Mouse (Mus musculus): ENCODE data around the gene Myadml2.

The Myadml2 gene

GRCm38 (mm10) chr11:120608241-120609034 lies 39.5 kb downstream of the Myadml2 start, which contains the start of gene Npb:
Npb (plus strand) TSS chr11:120608477.
- no peak for DNase-seq

- DNase-seq, result no peak
Observed at GRCm38 (mm10) chr11:120606764-120607163, 41.2 kb downstream of the Myadml2 start.

GRCm38 (mm10) chr11:120605667-120606066 lies 42.3 kb downstream of the Myadml2 start:
- DNase-seq, result no peak

GRCm38 (mm10) chr11:120603545-120603944 lies 44.4 kb downstream of the Myadml2 start:
- DNase-seq, result no peak

GRCm38 (mm10) chr11:120600716-120601115 lies 47.2 kb downstream of the Myadml2 start:
- DNase-seq, result no peak

DNA sequence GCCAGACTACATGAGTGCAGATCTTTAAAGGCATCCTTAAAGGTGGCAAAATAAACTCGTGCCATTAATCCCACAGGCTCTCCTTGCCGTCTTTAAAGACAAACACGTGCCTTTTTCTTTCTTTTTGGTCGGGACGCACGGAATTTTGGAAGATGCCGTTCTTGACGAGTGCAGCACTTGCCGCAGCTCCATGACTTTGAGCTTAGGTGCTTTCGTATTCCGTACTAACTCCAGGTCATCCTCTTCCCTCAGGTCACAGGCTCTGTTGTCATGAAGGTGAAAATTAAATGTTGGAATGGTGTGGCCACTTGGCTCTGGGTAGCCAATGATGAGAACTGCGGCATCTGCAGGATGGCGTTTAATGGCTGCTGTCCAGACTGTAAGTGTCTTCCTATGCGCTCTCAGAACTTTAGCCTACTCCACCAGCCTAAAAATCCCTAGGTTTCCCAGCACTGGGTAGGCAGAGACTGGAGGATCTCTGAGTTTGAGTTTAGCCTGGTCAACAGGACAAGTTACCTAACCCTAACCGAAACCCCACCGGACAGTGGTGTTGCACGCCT lies 48.9 kb downstream of the Myadml2 start:
- DNase-seq, result no peak

DNA sequence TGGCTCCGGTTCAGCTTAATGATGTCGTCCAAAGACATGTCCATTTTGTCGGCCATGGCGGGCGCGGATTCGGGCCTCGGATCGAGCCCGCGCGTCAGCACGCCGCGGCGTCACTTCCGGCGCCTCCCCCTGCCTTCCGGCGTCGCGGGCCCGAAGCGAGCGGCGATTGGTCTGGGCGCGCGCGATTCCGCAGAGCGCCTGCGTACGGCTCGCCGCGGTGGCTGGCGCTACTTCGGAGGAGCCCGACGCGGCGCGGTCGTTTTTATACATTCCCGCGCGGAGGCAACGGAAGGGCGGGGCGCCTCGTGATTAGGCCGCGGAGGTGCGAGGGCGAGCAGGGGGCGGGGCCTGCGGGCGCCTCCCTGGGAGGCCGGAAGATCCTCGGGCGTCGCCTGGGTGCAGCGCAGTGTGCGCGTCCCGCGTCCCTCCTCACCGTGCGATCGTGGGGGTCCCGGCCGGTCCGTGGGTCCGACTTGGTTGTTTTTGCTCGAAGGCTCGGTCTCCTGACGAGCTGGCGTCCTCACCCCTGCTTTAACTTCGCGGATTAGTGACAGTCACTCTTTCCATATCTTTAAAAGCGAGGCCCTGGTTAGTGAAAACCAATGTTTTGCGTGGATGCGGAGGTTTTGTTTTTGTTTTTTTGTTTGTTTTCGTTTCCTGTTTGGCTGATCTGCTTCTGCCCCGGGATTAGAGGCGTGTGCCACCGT lies 49.5 kb downstream of the Myadml2 start, which contains the start of the genes Alyref and Anapc11:
Gene Alyref (minus strand): TSS at position 83 of the 707 bp plus-strand sequence.
Gene Anapc11 (plus strand): TSS at position 139 of the 707 bp plus-strand sequence.
- DNase-seq, result peak; percentile 88 to 89

DNA sequence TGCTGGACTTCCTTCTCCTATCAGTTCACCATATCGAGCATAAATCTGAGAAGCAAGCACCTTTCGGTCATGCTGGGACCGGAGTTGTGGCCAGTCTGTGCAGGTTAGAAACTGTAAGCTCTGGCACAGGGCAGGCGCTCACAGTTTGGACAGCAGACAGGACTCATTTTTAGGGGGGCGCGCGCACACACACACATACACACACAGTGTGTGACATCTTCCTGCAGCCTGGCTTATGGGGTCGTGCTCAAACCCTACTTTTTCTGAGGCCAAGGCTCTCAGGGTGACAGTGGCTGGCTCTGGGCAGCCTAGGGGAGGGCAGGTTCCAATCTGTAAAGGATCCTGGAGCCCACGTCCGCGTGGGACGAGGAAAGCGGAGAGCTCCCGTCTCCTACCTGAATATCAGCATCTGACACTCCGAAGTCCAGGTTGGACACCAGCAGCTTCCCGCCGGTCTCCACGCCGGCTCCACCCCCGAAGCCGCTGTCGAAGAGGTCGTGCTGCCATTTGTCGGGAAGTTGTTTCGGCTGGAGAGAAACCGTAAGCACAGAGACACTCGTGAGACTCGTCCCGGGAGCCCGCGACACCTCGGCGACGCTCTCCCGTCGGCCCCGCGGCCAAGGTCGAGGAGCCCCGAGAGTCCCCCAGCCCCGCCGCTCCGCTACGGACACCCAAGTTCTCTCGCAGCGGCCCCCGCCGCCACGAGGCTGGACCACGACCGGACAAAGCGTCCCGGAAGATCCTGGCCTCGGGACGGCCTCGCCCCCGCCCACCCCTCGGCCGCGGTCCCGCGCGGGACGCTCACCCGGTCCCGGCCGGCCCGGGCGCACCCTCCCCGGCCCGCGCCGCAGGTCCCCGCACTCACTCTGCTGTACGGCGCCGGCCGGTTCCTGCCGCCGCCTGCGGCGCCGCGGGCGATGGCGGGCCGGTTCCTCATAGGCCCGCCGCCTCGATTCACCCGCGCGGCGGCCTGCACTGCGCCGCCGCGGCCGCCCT lies 50.4 kb downstream of the Myadml2 start:
- no peak for DNase-seq

Data from thymus, adult 18-20 months (tissue).